Mouse (Mus musculus) small intestine, adult 2 months (tissue): ENCODE results near the gene Fyco1.

Experiments
- CTCF ChIP-seq: fragments of 200-500 bp; IDR thresholded peaks from 2 replicates; pipeline ENCODE4 v1.5.1; 2012; ENCODE audit warnings: low read depth, mild to moderate bottlenecking, control low read depth, inconsistent platforms, low read length, moderate library complexity, mixed read lengths; ENCODE audit not compliant: insufficient replicate concordance, insufficient read length; ENCODE audit errors: extremely low read depth
- POLR2A ChIP-seq: fragments of 200-500 bp; IDR thresholded peaks from 2 replicates; pipeline ENCODE4 v1.6.1; 2012; ENCODE audit warnings: low read depth, mild to moderate bottlenecking, control low read depth, inconsistent platforms, low read length, moderate library complexity

- TF ChIP-seq POLR2A (no peak), CTCF (no peak)
Measured at GRCm38 (mm10) chr9:123828916-123829315, 22.8 kb downstream of the Fyco1 start.
